Mouse (Mus musculus) sigmoid colon, adult 10 weeks (tissue): ENCODE results near the gene Tex45. TPM values are rescaled to one million over a fixed set of nuclear protein-coding genes. Genes with fewer than 3 reads are reported as not detected.

ENCODE experiments used
- polyA plus RNA-seq: library from polyadenylated mRNA; stranded (reverse); fragments of 350-450 nt; fragmentation: Illumina TruSeq; extraction: RNeasy Lipid Tissue Mini Kit (QIAGEN cat#74804); gene quantifications from one replicate; pipeline ENCODE4 v1.2.3, GENCODE M21; 2014; ENCODE audit warnings: low read depth, low replicate concordance

Gene Tex45
- polyA plus RNA-seq, result not detected

GRCm38 (mm10) chr8:3470562-3470961, at the start of gene Tex45:
Gene Tex45, plus strand, starts transcription at chr8:3470862.

GRCm38 (mm10) chr8:3467006-3467885, 3.4 kb upstream of the Tex45 start, which contains the start of gene Pex11g:
Gene Pex11g, minus strand, starts transcription at chr8:3467680.

GRCm38 (mm10) chr8:3492901-3493844, 22.5 kb downstream of the Tex45 start, which contains the start of gene Zfp358:
Gene Zfp358, plus strand, starts transcription at chr8:3493138.

GRCm38 (mm10) chr8:3500235-3501090, 29.8 kb downstream of the Tex45 start, which contains the start of gene Mcoln1:
Gene Mcoln1, plus strand, starts transcription at chr8:3500457.

GRCm38 (mm10) chr8:3515260-3515671, 44.6 kb downstream of the Tex45 start, which contains the start of gene Pnpla6:
Gene Pnpla6, plus strand, starts transcription at chr8:3515384.

Other genes with a start within 250 kb of the Tex45 start
- gene Insr, start 191.2 kb upstream of the Tex45 start, polyA plus RNA-seq, result 84.5 TPM
- 0.41 TPM for gene A430078G23Rik, start 117.4 kb upstream of the Tex45 start, polyA plus RNA-seq
- 7.4 TPM for gene Arhgef18, start 77.9 kb upstream of the Tex45 start, polyA plus RNA-seq
- gene Pex11g, start 3.2 kb upstream of the Tex45 start, polyA plus RNA-seq, result 0.85 TPM
- gene Zfp358, start 22.3 kb downstream of the Tex45 start, polyA plus RNA-seq, result 2.6 TPM
- gene Mcoln1, start 29.6 kb downstream of the Tex45 start, polyA plus RNA-seq, result 27.1 TPM
- gene Pnpla6, start 44.5 kb downstream of the Tex45 start, polyA plus RNA-seq, result 17.3 TPM
- 2.2 TPM for gene C330021F23Rik, start 97.1 kb downstream of the Tex45 start, polyA plus RNA-seq
- 6.7 TPM for gene Camsap3, start 116.4 kb downstream of the Tex45 start, polyA plus RNA-seq
- 0.50 TPM for gene Xab2, start 150.5 kb downstream of the Tex45 start, polyA plus RNA-seq
- 17.8 TPM for gene Pet100, start 150.7 kb downstream of the Tex45 start, polyA plus RNA-seq
- not detected for gene Pcp2, start 154.7 kb downstream of the Tex45 start, polyA plus RNA-seq
- 69.0 TPM for gene Stxbp2, start 160.1 kb downstream of the Tex45 start, polyA plus RNA-seq
- 7.4 TPM for gene Retn, start 184.9 kb downstream of the Tex45 start, polyA plus RNA-seq
- 0.60 TPM for gene Mcemp1, start 194.9 kb downstream of the Tex45 start, polyA plus RNA-seq
- not detected for gene Fcor, start 201.5 kb downstream of the Tex45 start, polyA plus RNA-seq
- gene Trappc5, start 205.4 kb downstream of the Tex45 start, polyA plus RNA-seq, result 7.8 TPM
- 5.3 TPM for gene Fcer2a, start 223.3 kb downstream of the Tex45 start, polyA plus RNA-seq
- gene Clec4g, start 249.8 kb downstream of the Tex45 start, polyA plus RNA-seq, result not detected